Mouse (Mus musculus): ENCODE results near the gene Zar1l. TPM values are rescaled to one million over a fixed set of nuclear protein-coding genes. Genes with fewer than 3 reads are reported as not detected.

Zar1l gene
- polyA plus RNA-seq, 2 experiments from 2014 or later = not detected

- no peak for ATAC-seq
Observed at GRCm38 (mm10) chr5:150478612-150479011, 39.4 kb downstream of the Zar1l start.

- ATAC-seq = peak; percentile 66
Observed at GRCm38 (mm10) chr5:150477364-150477763, 40.6 kb downstream of the Zar1l start.

GRCm38 (mm10) chr5:150468431-150468830 lies 49.5 kb downstream of the Zar1l start:
- ATAC-seq = no peak

- no peak for ATAC-seq
Observed at GRCm38 (mm10) chr5:150466132-150466531, 51.8 kb downstream of the Zar1l start.

- ATAC-seq = no peak
Observed at GRCm38 (mm10) chr5:150465218-150465617, 52.7 kb downstream of the Zar1l start.

GRCm38 (mm10) chr5:150464721-150465120 lies 53.2 kb downstream of the Zar1l start:
- ATAC-seq = no peak

GRCm38 (mm10) chr5:150459801-150460200 lies 58.2 kb downstream of the Zar1l start:
- no peak for ATAC-seq

GRCm38 (mm10) chr5:150457904-150458739 lies 59.8 kb downstream of the Zar1l start:
- ATAC-seq = peak; percentile 43

- no peak for ATAC-seq
Observed at GRCm38 (mm10) chr5:150457165-150457903, 60.6 kb downstream of the Zar1l start.

Other genes with a start within 250 kb of the Zar1l start
- 1 to 10 TPM; 8.6 to 9.4 TPM for gene Brca2, start 4.5 kb upstream of the Zar1l start, polyA plus RNA-seq (2017; shearing (Covaris generic))
- gene N4bp2l1, start 79.0 kb upstream of the Zar1l start, polyA plus RNA-seq (2017; shearing (Covaris generic)) = 10 to 100 TPM; 53.3 to 53.4 TPM
- 10 to 100 TPM; 51.6 to 75.1 TPM for gene N4bp2l2, start 148.0 kb upstream of the Zar1l start, polyA plus RNA-seq (2017; shearing (Covaris generic))
- gene Pds5b, start 155.6 kb upstream of the Zar1l start, polyA plus RNA-seq (2017; shearing (Covaris generic)) = 10 to 100 TPM; 22.1 to 22.9 TPM

All from activated CD4-positive, CD25-positive, alpha-beta regulatory T cell, adult 4 months (primary cell).